Mouse (Mus musculus): ENCODE measurements around the gene H2-M5.
"Not testable (repeated sequence)": the region's sequence is repeated elsewhere in the genome, so short reads cannot be mapped to it uniquely, and the experiment has no call there.

H2-M5 gene

DNA sequence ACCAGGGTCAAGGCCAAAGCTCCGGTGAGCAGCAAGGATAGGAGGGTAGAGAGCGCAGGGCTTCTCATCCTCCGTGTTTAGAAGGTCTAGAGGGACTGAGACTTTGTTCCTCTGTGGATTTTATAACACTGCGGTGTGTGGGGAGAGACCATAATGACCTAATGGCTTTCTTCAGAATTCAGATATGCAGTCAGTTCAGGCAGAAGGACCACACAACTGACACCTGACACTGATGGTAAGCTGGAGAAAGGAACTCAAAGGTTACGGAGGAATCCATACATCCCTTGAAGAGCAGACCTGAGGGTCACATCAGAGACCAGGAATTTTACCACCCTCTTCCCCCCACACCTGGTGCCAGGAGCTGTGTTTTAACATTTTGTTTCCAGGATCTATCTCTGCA, at the start of gene H2-M5:
Gene H2-M5, minus strand, starts transcription at position 101 of the 400 bp plus-strand sequence.
- no peak for DNase-seq (ENCODE audit: low read depth, low spot score)

DNA sequence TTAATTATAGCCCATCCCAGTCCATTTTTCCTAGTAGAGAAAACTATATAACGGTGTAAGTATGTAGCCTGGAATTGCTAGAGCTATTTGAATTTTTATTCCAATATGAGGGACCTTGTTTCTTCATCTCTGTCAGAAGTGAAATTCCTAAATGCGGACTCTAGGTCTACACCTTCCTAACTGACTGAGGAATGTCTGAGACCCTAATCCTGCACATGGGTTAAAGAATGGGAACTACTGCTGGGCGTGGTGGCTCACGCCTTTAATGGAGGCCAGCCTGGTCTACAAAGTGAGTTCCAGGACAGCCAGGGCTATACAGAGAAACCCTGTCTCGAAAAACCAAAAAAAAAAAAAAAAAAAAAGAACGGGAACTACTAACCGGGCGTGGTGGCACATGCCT, 39.8 kb upstream of the H2-M5 start:
- no peak for DNase-seq (ENCODE audit: low read depth, low spot score)

DNA sequence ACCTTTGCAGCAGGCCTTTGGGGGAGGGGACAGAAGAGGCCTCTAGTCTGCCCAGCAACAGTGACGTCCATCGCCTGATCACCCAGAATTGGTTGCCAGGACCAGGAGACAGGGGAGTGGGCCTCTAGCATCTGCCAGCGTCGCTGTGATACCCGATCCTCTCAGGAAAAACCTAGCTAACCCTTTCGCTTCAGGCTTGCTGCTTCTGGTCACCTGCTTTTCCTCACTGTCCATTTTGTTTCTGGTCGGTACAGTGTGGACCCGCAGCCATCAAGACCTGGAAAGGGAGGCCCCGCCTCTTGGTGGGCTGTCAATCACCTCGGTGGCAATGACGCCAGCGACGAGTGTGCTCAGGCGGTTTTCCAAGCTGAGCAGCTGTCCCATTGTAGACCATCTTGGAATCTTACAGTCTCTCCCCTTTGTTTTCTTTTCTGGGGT, 39.4 kb upstream of the H2-M5 start:
- peak; percentile 98 for DNase-seq (ENCODE audit: low read depth, low spot score)

DNA sequence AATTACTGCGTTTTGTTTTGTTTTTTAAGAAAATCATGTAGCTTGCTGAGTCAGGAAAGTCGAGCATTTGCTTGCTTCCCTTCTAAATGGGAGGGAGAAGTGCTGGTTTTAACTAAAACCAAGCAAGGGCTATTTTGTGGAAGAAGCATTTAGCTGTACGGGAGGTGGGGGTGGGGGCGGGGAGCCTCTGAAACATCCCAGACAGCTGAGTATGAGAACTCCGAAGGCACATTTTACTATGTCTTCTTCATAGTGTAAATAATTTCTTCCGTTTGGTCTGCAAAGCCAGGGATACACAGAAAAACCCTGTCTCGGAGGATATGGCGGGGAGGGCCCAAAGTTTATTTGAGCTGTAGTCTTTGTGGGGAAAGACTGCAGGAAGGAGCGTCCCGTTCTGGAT, 38.9 kb upstream of the H2-M5 start:
- DNase-seq (ENCODE audit: low read depth, low spot score): no peak

DNA sequence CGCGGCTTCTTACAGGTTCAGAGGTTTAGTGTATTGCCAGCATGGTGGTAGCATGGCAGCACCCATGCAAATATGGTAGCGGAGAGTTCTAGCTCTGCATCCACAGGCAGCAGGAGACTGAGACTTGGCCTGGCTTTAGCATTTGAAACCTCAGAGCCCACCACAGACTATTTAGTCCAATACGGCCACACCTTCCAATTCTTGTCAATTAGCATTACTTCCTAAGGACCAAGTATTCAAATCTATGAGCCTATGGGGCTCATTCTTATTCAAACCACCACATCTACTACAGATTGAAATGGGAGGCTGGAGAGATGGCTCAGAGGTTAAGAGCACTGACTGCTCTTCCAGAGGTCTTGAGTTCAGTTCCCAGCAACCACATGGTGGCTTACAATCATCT, 38.1 kb upstream of the H2-M5 start:
- DNase-seq (ENCODE audit: low read depth, low spot score): peak; percentile 82

DNA sequence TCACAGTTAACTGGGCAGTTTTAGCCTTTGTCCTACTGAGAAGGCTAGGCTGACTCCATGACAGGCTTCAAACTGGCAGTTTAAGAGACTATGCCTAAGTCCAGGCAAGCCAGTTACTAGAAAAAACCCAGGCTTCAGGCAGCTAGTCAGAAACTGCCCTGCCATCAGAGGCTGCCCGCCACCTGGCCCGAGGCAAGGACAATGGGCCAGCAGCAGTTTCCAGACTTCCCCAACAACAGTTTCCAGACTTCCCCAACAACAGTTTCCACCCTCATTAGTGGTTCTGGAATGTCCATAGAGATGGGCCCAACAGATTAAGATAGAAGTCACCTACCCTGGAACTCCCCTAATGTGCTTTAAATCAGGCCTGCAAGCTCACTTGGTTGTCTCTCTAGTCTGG, 37.1 kb upstream of the H2-M5 start:
- no peak for DNase-seq (ENCODE audit: low read depth, low spot score)

DNA sequence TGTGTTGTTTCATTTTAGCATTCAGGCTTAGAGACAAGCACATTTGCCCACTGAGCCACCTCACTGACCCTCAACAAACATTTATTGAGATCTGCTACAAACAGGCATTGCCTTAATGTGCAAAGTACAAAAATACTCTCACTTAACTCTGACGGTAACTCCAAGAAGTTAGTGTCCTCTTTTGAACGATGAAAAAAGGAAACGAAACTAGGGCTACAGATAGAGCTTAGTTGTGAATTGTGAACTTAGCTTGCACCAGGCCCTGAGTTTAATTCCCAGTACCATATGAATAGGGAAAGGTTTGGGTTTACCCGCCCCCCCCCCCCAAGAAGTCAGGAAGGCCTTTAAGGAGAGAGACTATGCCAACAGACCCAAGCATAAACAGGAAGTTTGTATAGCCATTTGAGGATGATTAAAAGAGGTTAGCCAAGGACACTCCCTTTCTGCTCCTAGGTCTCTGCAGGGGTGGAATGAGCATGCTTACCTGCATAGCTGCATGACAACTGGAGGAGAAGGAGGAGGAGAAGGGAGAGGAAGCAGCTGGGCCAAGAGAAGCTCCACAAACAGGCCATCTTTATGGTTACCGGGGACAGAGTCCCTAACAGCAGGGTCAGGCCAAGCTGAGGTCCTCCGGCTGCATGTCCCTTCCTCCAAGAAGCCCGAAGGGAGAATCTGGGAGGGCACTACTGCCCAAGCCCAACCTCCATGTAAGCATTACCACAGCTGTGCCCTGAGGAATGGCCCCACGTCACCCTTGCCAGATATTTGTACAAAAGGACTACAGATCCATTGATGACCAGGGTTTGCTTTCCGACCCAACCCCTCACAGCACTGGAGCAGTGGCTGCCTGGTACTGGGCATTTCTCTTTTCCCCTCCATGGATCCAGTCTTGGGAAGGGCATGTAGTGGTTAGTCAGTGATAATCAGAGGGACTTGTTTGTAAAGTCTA, 33.6 kb upstream of the H2-M5 start, which contains the start of gene Mog:
Gene Mog, minus strand, starts transcription at position 771 of the 949 bp plus-strand sequence.
- peak; percentile 49 for DNase-seq (ENCODE audit: low read depth, low spot score)

DNA sequence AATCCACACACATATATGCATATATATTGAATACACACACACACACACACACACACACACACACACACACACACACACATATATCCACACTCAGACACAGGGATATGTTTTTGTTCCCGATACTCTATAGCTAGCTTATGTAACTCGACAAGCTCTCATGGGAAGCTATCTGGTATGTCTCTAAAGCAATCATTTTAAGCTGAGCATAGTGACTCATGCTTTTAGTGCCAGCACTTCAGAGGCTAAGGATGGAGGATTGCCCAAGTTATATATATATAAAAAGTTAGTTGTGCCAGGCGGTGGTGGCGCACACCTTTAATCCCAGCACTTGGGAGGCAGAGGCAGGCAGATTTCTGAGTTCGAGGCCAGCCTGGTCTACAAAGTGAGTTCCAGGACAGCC, 29.9 kb upstream of the H2-M5 start:
- not testable (repeated sequence) for DNase-seq (ENCODE audit: low read depth, low spot score)

DNA sequence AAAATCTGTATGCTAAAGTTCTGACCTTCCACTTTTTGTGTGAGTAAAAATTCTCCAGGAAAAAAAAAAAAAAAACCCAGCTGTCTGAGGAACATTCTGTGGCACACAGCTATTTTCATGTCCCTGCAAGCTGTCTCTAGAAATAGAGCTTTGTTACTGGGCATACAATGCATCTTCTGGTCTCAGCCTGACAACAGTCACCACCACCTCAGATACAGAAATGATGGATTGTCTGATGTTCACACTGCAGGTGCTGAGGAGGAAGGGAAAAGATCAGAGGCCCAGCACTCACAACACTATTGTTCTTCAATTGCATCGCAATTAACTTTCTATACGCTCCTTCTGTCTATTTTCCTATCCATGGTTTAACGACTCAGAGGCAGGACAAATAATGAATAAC, 29.0 kb upstream of the H2-M5 start:
- DNase-seq (ENCODE audit: low read depth, low spot score): no peak

DNA sequence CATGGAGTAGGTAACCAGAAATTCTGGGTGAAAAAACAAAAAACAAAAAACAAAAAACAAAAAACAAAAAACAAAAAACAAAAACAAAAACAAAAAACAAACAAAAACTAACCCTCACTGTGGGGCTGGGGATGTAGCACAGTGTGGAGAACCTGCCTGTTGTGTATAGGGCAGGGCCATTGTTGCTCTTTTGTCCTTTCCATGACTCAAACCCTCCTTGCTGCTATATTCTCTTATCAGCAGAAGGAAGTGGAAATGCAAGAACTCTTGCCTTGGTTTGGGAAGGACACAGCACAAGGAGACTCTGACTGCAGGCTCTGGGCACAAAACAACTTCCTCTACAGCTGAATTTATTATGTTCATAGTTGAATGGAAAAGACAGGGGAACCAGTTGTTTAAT, 27.0 kb upstream of the H2-M5 start:
- no peak for DNase-seq (ENCODE audit: low read depth, low spot score)

DNA sequence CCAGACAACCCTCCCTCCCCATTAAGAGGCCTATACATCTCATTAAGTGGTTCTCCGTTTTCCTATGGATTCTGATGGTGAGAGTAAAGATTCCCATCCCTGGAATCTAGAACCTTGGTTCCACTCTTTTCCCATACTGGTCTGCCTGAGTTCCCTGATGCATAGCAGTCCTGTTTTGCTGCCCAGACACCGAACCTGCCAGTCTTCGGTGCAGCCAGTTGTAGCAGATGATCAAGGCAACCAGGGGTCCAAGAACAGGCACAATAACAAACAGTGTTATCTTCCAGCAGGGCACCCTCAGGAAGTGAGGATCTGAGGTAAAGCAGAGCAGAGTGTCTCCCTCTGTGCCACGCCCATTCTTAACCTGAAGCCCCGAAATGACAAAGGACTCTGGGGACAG, 22.8 kb upstream of the H2-M5 start:
- peak; percentile 59 for DNase-seq (ENCODE audit: low read depth, low spot score)

DNA sequence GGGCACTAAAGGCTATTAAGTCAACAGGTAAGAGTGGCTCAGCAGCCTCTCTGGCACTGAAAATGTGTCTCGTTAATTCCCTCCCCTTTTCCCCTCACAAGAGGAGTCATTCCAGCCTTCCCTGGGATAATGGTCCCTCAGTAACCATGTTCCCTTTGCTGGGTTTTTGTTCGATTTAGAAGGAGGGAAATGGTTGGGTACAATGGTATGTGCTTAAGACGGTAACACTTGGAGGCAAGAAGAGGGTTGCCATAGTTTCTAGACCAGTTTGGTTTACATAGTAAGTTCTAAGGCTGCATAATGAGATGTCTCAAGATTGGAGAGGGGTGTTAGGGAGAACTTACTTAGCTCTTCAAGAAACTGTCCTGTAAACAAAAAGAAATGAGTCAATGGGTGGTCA, 22.4 kb upstream of the H2-M5 start:
- DNase-seq (ENCODE audit: low read depth, low spot score): peak; percentile 63

DNA sequence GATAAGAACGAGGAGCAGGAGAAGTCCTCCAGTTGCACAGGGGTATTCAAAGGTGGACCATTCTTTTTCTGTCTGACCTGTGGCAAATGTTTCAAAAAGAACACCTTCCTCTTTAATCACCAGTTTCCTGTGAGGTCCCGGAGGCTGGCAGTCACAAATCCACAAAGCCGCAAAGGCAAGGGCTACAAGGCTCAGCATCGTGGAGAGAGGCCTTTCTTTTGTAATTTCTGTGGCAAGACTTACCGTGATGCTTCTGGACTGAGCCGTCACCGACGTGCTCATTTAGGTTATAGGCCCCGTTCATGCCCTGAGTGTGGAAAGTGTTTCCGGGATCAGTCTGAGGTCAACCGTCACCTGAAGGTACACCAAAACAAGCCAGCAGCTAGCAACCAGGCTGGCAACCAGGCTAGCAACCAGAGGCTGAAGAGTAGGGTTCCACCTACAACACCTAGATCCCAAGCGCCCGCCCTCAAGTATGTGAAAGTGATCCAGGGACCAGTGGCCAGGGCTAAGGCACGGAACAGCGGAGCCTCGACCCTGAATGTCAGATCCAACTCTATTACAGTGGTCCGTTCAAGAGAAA, 20.2 kb upstream of the H2-M5 start:
- DNase-seq (ENCODE audit: low read depth, low spot score): peak; percentile 58

DNA sequence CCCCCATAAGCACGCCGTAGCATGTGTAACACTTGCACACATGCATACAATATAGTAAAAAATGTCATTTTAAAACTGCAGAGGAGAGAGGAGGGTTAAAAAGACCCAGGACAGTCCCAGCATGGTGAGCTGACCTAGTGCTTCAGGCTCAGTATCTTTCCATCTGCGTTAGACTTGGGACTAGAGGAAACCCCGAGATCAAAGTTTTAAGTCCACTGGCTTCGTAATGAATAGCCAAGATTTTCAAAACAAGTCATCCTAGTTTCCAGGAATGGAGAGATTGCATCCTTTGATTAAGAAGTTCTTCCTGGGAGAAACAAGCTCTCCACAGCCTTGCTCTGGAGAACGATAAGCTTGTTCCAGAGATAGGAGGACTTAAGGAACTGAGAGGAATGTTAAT, 18.8 kb upstream of the H2-M5 start:
- DNase-seq (ENCODE audit: low read depth, low spot score): no peak

DNA sequence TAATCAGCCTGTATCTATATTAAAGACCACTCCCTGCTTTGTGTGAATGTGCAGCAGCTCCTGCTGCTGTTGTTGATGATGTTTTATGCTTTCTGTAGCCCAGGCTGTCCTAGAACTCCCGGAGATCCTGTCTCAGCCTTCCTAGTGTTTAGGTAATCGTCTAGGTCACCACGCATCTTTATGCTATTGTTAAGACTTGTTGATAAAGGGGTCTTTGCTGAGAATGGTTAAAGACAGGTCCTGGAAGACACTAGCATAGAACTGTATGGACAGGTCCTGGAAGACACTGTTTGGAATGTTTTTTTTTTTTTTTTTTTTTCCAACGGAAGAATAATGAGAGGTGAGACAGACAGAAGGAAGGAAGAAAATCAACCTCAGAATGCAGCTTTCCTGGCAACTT, 14.0 kb upstream of the H2-M5 start:
- DNase-seq (ENCODE audit: low read depth, low spot score): no peak

DNA sequence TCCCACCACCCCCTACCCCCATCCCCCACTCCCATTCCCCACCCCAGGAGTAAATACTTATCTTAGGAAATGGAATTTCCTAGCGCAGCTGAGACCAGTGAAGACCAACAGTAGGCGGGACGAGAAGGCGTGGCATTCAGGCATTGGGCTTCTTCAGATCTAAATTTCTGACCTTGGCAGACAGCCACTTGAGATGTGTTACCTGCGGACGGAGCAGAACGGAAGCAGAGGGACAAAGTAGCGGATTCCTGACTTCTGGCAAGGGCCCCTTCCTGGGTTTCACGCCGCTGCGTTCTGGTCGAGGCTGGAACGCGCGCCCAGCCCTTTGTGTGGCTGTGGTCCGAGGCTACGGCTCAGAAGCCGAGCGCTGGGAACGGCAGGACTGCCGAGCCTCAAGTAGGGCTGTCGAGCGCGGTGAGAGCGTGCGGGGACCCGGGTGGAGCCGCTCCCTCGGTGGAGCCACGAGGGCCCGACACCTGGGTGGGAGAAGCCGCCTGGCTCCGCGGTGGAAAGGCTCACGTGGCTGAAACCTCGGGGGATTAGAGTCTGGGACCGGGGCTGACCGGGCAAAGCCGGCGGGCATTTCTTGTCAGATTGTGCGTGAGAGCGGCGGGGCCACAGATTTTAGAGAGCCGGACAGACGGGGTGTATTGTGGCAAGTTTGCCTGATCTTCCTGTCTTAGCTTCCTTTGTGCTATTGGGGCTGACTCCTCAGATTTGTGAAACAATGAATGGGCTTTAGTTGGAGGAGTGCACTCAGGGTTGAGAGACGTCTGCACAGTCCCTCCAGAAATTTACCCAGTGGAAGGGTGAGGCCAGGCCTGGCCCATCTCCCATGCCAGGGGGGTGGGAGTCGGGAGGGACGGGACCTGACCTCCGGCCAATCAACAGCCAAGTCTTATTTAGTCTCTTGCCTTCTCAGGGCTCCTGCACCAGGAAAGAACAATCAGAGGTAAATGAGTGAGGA, 13.3 kb upstream of the H2-M5 start:
- peak; percentile 98 for DNase-seq (ENCODE audit: low read depth, low spot score)

DNA sequence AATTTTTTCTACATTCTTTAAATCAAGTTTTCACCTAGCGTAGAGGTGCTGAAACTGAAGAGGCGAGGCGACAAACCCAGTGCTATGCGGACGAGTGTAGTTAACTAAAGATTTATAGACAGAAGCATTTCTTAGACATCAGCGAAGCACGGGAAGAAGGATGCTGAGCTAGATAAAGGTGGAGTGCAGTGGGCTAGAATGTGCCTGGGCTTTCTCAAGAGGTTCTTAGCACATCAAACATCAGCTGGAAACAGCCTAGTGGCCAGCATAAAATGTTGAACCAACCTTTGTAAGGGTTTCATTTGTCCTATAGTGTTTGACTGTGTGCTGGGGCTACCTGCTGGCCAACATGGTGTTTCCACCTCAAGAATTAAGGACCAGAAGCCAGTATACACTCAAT, 11.5 kb upstream of the H2-M5 start, which contains the start of gene Zfp57:
Gene Zfp57, plus strand, starts transcription at position 301 of the 400 bp plus-strand sequence.
- no peak for DNase-seq (ENCODE audit: low read depth, low spot score)

DNA sequence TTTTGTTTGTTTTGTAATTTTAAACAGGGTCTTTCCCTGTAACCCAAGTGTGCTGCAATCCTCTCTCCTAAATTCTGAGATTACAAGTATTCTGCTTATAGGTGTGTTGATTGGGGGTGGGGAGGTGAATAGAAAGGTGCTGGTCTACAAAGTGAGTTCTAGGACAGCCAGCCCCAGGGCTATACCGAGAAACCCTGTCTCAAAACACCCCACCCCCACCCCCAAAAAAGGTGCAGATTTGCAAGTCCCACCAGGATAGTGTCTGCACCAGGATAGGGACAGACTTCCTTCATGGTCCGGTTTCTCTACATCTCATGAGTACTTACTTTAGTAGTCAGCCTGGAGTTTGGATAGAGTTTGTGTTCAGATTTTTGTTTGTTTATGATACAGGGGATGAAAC, 9.1 kb upstream of the H2-M5 start:
- no peak for DNase-seq (ENCODE audit: low read depth, low spot score)

DNA sequence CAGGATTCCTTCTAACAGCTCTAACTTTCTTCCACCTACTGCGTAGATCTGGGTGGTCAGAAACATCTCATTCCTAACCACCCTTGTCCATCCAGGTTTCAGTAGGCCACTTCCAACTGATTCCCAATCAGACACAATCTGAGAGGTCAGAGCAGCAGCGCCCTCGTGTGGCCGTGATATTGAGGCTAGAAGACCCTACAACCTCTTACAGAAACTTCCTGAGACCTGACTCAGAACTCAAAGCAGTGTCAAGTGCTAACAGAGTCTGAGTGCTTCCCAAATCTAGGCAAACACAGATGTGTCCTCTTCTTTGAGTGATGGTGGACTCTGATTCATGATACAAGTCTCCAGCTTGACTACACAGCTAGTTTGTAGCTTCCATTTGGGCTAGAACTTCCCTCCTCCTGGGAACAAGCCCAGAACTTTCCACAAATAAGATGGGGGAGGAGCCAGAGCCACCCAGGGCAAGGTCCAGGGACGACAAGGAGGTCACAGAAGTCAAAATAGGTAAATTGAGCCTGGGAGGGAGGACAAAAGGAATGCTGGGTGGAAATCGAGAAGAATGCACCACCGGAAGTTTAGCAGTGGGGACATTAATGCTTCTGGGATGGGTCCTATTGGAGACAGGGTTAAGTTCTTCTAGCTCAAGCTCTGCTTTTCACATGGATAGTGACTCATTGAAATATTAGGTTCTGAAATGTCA, 7.8 kb upstream of the H2-M5 start:
- DNase-seq (ENCODE audit: low read depth, low spot score): peak; percentile 97

DNA sequence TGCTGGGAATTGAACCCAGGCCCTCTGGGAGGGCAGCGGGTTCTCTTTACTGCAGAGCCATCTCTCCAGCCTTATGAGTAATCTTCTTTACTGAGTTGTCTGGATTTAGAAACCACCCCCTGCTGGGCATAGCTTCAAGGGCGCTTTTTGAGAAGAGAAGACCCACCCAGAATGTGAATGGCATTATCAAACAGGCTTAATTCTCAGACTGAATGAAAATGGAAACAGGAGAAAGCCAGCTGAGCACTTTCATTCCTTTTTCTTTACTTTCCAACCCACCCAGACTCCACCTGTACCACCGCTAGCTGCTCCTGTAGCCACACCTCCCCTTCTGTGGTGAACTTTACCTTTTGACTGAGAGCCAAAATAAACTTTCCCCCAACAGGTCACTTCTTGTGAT, 6.1 kb upstream of the H2-M5 start:
- DNase-seq (ENCODE audit: low read depth, low spot score): peak; percentile 93

DNA sequence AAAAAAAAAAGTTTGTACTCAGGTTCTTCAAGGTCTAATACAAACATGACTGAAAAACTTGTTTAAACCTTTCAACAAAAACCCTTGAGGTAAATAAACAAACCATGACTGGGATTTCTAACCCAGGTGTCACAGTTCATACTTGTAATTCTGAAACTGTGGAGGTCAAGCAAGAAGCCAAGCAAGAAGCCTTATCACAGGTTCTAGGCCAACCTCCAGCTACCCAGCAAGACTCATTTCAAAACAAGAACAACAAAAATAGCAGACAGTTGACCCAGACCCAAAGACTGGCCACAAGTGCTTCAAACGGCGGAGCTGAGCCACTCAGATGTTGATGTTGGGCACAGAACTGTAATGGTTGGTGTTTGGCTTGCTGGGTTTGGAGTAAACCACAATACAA, 5.2 kb upstream of the H2-M5 start:
- no peak for DNase-seq (ENCODE audit: low read depth, low spot score)
